Mouse (Mus musculus): ENCODE measurements around the gene Myadm. TPM values are rescaled to one million over a fixed set of nuclear protein-coding genes. Genes with fewer than 3 reads are reported as not detected.
"Not testable (repeated sequence)": the region's sequence is repeated elsewhere in the genome, so short reads cannot be mapped to it uniquely, and the experiment has no call there.

The Myadm gene
- total RNA-seq, 2 experiments from 2014 or later: 51.4 to 57.2 TPM

- DNase-seq (ENCODE audit: low spot score in 2 of 2): peak; percentile 84
These were observed 1.6 kb downstream of the Myadm start for GRCm38 (mm10) chr7:3290257-3291033.

- no peak for DNase-seq (ENCODE audit: low spot score in 2 of 2)
These were observed 2.3 kb downstream of the Myadm start for GRCm38 (mm10) chr7:3291197-3291596.

DNA sequence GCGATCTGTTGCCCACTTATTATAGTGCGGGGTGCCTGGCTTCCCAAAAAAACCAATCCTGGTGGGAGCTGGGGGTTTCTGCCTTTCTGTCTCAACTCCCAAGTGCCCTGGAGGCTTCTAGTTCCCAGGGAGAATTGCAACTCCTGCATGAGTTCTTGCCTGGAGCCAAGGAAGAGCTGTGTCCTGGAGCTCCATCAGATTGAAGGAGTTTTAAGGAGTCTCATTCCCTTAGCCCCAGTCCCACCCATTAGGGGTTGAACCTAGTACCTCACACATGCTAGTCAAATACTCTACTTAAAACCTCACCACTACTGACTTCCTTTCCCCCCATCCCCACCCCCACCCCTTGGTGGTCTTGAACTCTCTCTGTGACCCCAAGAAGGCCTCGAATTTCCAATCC, 2.9 kb downstream of the Myadm start:
- DNase-seq (ENCODE audit: low spot score in 2 of 2): no peak

DNA sequence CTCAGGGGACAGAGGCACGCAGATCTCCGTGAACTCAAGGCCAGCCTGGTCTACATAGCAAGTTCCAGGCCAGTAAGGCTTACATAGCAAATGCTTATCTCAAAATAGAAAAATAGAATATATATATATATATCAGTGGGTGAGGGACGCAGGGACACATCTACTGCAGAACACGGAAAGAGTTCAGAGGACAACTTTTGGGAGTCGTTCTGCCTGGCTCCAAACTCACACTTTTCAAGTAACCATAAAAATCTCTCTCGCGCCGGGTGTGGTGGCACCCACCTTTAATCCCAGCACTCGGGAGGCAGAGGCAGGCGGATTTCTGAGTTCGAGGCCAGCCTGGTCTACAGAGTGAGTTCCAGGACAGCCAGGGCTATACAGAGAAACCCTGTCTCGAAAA, 3.4 kb downstream of the Myadm start:
- not testable (repeated sequence) for DNase-seq (ENCODE audit: low spot score in 2 of 2)

DNA sequence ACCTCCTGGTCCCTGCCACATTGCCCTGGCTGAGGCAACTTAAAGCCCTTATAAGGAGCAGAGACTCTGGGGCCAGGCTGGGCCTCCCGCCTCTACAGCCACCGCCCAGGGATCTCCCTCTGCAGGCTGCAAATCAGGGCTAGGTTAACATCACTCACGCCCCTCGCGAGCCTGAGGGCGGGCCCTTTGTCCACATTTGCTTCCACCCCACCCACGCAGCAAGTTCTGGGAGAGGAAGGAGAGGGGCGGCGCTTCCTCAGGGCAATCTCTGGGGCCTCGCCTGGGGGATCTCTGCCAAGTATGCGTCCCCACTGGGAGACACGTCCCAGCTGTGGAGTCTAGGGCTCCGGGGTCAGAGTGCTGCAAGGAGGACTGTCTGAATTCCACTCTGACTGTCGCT, 3.9 kb downstream of the Myadm start:
- DNase-seq (ENCODE audit: low spot score in 2 of 2): no peak

DNA sequence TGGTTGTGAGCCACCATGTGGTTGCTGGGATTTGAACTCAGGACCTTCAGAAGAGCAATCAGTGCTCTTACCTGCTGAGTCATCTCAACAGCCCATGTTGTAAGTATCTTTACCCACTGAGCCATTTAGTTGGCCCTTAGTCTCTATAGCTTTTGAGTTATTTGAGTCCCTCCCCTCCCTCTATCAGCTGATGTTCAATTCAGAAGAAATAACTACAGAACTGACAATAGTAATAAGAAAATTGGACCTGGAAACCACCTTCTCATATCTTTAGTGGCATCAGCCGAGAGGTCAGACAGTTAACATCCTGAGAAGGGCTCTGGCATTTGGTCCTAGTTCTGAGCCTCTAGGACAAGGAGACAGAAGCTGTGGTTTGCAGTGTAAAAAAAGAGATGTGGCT, 5.9 kb downstream of the Myadm start:
- DNase-seq (ENCODE audit: low spot score in 2 of 2): no peak

DNA sequence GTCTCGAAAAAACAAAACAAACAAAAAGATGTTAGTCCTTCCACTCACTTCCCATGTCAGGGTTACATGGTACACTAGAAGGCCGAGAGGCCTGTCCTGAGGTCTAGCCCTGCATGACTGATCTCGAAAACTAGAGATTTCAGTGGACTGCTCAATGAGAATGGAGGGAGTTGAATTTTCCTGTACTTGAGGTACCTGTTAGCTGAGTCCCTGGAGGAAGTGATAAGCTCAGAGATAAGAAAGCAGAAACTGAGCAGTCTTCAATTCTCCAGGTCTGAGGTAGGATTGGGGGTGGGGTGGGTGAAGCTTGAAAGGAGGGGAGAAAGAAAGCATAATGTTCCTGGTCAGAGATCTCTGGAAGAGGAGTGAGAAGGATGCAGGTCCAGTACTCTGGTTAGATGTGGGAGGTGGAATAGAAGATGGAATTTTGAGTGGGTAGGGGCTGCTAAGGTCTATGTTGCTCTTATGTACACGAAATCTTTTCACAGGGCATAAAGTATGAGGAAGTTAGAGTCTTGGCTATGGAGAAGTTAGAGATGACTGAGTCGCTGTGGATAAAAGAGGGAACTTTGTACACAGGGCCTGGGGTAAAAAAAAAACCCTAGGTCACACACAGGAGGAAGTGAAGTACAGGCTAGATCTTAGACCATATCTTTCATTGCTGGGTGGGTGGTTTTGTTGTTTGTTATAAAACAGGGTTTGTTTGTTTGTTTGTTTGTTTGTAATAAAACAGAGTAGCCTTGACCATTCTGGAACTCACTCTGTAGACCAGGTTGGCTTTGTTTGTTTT, 6.6 kb downstream of the Myadm start:
- no peak for DNase-seq (ENCODE audit: low spot score in 2 of 2)

- no peak for DNase-seq (ENCODE audit: low spot score in 2 of 2)
These were observed 7.8 kb downstream of the Myadm start for GRCm38 (mm10) chr7:3296711-3297110.

GRCm38 (mm10) chr7:3299941-3300617, 11.2 kb downstream of the Myadm start:
- peak in 1 of 2 experiments; percentile 42 for DNase-seq (ENCODE audit: low spot score in 2 of 2)

DNA sequence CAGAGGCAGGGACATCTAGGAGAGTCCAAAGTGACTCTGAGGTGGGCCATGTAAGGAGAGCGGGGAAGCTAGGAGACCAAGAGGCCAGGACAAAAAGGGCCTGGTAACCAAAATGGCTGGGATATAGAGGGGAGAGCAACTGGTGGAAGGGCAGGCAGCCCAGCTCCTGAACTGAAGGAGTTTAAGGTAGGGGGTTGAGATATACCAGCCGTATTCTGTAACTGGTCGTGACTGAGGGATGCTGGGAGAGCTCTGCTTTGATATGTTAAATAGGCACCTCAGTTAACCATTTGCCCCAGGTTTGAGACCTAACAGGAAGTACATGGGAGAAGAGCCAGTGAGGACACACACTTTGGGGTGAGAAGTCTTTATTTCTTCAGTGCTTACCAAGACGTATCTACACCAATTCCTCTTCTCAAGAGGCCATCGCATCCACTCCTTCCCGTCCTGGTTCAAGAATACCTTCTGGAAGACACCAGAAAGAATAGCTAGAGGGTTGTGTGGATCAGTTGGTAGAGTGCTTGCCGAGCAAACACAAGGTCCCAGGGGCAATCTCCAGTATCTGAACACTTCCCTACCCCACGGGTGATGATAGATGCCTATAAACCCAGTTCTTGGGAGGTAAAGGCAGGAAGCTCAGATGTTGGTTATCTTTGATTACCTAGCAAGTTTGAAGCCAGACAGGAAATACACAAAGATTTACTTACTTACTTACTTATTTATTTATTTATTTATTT, 12.2 kb downstream of the Myadm start:
- no peak for DNase-seq (ENCODE audit: low spot score in 2 of 2)

DNA sequence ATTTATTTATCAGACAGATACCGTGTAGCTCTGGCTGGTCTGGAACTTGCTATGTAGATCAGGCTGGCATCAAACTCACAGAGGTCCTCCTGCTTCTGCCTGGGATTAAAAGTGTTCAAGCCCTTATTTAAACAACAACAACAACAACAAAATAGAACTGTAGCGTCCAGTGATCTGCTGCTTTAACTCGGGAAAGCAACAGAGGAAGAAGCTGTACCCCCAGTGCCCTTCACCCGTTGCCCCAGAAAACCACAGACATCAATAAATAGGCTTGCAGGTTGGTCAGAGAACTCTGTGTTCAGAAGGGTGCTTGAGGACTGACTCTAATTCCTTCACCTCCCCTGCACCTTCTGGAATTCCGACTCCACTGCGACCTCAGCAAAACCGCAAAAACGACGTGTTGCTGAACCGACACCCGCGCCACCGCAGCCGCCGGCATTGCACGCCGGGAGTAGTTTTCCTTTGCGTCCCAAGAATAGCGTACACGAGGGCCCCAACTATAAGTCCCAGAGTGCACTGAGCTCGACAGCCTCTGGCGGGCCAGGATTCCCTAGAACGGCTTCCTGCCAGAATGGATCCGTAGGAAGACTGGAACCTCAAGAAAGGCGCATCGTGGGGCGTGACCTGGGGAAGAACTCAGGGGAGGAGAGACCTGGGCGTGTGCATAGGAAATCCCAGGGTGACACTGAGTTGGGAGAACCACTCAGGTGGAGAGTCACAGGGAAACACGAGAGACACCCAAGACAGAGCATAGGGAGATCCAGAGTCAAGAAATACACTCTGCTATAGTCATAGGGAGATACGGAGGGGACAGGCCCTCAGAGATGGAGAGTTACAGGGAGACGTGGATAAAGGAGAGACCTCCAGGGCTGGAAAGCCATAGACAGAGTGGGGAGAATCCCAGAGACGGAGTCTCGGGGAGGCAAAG, 13.0 kb downstream of the Myadm start:
- DNase-seq (ENCODE audit: low spot score in 2 of 2): peak; percentile 36 to 51

GRCm38 (mm10) chr7:3302556-3303275, 13.8 kb downstream of the Myadm start:
- DNase-seq (ENCODE audit: low spot score in 2 of 2): no peak

GRCm38 (mm10) chr7:3303276-3303781, 14.4 kb downstream of the Myadm start:
- peak; percentile 57 to 69 for DNase-seq (ENCODE audit: low spot score in 2 of 2)

- no peak for DNase-seq (ENCODE audit: low spot score in 2 of 2)
These were observed 14.9 kb downstream of the Myadm start for GRCm38 (mm10) chr7:3303789-3304188.

DNA sequence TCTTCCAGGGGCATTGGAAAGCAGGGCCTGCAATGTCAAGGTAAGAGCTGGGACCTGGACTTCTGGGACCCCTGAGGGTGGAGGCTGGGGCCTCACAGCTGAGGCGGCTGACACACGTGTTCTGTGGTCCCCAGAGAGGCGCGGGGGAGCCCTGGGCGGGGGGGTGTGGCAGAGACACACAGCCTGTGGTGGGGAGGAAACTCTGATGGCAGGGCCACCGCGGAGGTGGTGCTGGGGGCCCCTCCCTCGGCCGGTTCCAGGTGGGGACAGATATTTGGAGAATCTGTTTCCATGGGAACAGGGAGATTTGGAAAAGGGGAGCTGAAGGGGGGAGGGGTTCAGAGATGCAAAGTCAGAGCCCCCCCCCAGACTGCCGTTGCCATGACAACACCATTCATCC, 15.4 kb downstream of the Myadm start:
- peak; percentile 47 to 48 for DNase-seq (ENCODE audit: low spot score in 2 of 2)

- no peak for DNase-seq (ENCODE audit: low spot score in 2 of 2)
These were observed 17.5 kb downstream of the Myadm start for GRCm38 (mm10) chr7:3306400-3306799.

- no peak for DNase-seq (ENCODE audit: low spot score in 2 of 2)
These were observed 19.8 kb downstream of the Myadm start for GRCm38 (mm10) chr7:3308646-3309045.

GRCm38 (mm10) chr7:3310233-3310632, 21.4 kb downstream of the Myadm start:
- no peak for DNase-seq (ENCODE audit: low spot score in 2 of 2)

- no peak for DNase-seq (ENCODE audit: low spot score in 2 of 2)
These were observed 24.7 kb downstream of the Myadm start for GRCm38 (mm10) chr7:3313571-3313970.

All from left cerebral cortex, adult 18-20 months (tissue).